Mouse (Mus musculus): ENCODE results near the gene Pfdn4.
A peak's percentile ranks its signal among the peaks of the same experiment; 100 is the strongest.

Gene Pfdn4

DNA sequence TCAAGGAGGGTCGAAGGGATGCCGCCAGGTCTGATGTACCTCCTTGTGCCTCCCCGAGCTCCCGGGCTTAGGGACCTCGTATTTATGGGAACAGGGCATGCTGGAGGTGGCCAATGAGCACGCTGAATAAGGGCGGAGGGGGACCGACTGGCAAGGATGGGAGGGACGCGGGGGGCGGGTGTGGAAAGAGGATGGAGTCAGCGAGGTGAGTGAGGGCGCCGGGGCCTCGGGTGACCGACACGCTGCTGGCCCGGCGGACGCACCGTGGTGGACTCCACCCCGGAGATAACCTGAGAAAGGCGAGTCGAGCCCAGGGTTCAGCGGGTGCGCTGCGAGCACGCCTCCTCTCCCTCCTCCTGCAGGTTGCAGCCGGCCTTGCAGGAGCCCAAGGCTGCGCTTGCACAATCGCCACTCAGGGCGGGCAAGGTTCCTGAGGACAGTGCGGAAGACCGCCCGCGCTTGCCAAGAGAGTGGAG, 901 bp downstream of the Pfdn4 start, which contains the start of gene Cyp24a1:
Gene Cyp24a1 (minus strand): TSS at position 55 of the 476 bp plus-strand sequence.
- no peak for DNase-seq (ENCODE audit: low read depth, low spot score)

DNA sequence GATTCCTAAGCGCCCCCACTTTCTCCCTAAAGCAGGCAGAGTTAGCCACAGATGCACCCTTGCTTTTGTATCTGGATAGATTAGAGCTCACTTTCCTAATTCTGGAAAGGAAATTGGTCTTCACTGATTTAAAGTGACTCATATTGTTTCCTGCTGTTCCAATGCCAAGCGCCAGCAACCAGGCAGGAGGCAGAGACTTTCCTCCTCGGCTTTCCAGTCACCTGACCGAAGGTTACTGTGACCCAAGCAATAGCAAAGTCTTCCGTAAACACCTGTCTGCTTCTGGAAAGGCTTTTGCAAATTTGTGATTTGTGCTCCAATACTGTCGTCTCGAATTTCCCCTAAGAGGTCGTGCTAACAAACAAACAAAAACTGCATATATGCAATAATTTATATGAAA, 1.8 kb downstream of the Pfdn4 start:
- DNase-seq (ENCODE audit: low read depth, low spot score) = no peak

- no peak for DNase-seq (ENCODE audit: low read depth, low spot score)
Observed at GRCm38 (mm10) chr2:170503343-170503742, 7.1 kb downstream of the Pfdn4 start.

DNA sequence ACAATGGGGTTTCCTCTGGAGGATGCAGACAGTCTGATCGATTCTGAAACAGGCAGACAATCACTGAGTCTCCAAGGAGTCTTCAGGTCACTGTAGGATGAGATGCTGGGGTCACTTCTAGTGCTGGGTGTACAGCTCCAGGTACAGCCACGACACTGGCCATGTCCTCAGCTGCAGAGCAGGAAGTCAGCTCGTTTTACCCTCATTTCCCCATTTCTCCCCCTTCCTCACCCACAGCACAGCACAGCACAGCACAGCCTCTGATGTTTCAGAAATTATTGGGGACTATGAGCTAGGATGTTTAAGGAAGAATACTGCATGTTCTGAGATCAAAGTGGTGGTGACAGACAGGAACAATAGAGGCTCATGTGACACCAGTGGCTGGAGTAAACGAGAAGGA, 7.8 kb downstream of the Pfdn4 start:
- DNase-seq (ENCODE audit: low read depth, low spot score) = no peak

- peak; percentile 71 for DNase-seq (ENCODE audit: low read depth, low spot score)
Observed at GRCm38 (mm10) chr2:170507734-170508133, 11.5 kb downstream of the Pfdn4 start.

- DNase-seq (ENCODE audit: low read depth, low spot score) = no peak
Observed at GRCm38 (mm10) chr2:170508821-170509220, 12.6 kb downstream of the Pfdn4 start.

DNA sequence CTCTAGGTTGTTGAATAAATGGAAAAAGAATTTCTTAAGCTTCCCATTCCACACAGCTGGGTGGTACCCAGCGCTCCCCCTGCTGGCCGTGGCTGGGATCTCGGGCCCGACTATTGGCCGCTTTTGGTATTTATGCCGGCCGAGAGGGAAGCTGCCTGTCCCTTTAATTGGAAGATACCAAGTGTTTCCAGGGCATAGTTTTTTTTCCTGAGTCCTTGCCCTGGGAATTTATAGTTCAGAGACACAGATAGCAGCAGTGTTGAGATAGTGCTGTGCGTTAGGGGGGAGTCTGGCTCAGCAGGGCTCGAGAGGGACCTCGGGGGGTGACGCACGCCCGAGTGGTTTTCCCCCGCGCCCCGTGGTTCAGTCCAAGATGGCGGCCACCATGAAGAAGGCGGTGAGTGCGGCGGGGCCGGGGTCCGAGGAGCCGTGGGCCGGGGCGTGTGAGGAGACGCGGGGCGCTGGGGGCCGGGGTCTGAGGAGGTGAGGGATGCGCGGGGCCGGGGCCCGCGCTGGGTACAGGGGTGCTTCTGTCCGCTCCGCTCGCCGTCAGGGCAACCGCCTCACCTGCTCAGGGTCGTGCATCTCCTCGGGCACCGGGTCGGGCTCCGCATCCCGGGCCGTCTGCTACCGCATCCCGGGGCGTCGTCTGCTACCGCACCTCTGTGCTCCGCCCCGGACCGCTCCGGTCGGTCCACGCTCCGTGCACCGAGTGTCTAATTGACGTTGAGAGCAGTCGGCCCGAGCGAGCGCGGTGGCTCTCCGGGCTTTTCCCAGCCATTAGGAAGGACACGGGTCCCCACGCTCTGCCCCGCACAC, 15.1 kb downstream of the Pfdn4 start:
- DNase-seq (ENCODE audit: low read depth, low spot score) = peak; percentile 69

DNA sequence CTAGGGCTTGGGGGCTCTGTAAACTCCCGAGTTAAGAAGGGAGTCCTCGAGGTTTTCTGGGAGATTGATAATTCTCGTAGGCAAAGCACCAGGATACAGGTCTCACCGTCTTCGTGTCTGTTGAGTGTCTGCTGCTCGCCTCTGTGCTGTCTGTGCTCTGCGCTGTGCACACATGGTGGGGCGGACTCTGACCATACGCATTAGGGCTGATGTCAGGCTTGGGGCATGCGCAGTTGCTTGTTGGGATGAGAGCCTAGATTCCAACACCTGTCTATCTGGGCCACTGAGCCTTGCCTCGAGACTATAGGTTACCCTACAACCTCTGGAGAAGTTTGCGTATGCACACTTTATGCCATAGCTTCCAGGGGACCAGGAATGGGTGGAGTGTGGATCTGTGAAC, 17.5 kb downstream of the Pfdn4 start:
- no peak for DNase-seq (ENCODE audit: low read depth, low spot score)

DNA sequence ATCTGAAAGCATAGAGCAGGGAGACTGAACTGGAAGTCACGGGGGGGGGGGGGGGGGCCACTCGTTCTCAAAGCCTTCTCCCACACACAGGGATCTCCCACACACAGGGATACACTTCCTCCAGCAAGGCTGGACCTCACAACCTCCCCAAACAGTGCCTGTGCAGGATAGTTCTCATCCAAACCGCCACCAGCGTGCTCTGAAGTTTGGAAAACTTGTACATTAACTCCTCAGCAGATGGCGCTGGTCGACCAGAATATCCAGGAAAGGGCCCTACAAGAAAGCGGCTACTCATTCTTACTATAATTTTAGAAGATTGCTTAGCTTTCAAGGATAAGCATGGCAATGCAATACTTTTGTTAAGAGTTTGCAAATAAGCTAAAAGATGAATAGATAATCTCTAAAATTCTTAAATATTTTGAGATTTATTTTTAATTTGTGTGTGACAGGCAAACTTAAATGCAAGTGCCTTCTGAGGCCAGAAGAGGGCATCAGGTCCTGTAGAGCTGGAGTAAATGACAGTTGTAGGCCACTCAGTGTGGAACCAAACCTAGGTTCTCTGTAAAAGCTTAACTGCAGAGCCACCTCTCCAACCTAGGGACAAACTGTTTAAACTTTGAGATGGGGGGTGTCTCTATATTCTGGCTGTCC, 24.2 kb downstream of the Pfdn4 start:
- DNase-seq (ENCODE audit: low read depth, low spot score) = no peak

GRCm38 (mm10) chr2:170526513-170526912, 30.3 kb downstream of the Pfdn4 start:
- no peak for DNase-seq (ENCODE audit: low read depth, low spot score)

DNA sequence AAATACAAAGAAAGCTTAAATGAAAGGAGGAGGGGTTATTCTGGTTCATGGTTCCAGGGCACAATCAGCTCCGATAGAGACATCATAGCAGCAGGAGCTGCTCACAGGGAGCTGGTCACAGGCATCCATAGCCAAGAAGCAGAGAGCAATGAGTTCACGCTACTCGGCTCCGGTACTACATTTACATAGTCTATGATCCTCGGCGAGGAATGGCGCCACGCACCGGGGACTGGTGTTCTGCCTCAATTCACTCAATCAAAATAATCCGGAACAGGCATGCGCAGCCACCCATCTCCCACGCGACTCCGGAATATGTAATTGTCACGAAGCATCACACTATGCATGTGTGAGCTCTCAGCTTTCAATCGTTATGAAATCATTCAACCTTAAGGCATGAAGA, 31.8 kb downstream of the Pfdn4 start:
- DNase-seq (ENCODE audit: low read depth, low spot score) = no peak

GRCm38 (mm10) chr2:170529766-170530165, 33.5 kb downstream of the Pfdn4 start:
- DNase-seq (ENCODE audit: low read depth, low spot score) = no peak

DNA sequence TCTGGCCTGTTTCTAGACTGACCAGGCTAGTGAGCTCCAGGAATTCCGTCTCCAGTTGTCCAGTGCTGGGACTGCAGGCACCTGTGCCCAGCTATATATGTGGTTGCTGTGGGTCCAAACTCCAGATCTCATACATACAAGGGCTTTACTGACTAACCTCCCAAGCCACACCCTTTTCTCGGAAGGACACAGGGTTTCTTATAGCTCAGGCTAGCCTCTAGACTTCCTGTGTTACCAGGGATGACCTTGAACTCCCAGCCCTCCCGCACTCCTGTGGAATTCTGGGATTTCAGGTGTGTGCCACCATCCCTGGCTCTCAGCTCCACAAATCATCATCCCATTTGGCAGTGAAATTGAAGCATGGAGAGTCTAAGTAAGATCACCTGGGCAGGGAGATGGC, 34.0 kb downstream of the Pfdn4 start:
- DNase-seq (ENCODE audit: low read depth, low spot score) = no peak

DNA sequence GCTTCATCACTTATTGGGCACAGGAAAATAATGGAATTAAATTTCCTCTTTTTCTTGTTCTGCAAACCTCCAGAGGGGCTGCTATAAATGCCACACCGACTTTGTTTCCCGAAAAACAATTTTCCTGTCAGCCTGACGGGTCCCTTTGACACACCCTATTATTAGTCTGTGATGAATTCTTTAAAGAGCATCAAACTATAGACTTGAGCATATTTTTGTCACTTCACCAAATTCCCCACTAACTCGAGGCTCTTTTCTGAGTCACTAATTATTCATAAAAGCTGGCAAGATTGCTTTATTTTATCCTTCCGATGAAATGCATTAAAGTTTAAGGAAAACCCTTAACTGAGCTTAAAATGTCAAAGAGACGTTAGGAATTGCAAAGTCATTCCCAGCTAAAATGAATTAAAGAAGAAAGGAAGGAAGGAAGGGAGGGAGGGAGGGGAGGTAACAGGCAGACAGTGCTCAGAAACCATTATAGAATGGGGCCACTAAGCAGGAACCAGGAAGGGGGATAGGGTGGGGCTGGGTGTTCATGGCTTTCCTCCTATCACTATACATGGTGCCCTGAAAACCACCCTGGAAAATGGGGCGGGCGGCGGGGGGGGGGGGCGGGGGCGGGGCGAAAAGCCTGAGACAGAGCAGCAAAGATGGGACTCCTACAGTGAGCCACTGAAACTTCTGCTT, 38.0 kb downstream of the Pfdn4 start:
- no peak for DNase-seq (ENCODE audit: low read depth, low spot score)

DNA sequence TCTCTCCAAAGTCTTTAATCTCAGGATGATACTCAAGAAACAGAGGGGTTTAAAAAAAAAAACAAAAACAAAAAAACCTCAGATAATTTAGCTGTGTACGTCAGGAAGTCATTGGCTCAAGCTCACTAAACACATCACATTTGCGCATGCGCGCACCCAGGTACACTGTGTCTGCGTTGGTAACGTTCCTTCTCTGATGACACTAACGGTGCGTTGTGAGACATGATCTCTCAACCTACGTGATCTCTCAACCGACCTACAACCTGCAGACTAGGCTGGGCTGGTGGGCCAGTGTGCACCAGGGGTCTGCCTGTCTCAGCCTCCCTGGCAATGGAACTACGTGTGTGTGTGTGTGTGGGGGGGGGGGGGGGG, 38.6 kb downstream of the Pfdn4 start:
- DNase-seq (ENCODE audit: low read depth, low spot score) = no peak

GRCm38 (mm10) chr2:170535841-170536240, 39.6 kb downstream of the Pfdn4 start:
- DNase-seq (ENCODE audit: low read depth, low spot score) = no peak

- DNase-seq (ENCODE audit: low read depth, low spot score) = no peak
Observed at GRCm38 (mm10) chr2:170539211-170539610, 43.0 kb downstream of the Pfdn4 start.

DNA sequence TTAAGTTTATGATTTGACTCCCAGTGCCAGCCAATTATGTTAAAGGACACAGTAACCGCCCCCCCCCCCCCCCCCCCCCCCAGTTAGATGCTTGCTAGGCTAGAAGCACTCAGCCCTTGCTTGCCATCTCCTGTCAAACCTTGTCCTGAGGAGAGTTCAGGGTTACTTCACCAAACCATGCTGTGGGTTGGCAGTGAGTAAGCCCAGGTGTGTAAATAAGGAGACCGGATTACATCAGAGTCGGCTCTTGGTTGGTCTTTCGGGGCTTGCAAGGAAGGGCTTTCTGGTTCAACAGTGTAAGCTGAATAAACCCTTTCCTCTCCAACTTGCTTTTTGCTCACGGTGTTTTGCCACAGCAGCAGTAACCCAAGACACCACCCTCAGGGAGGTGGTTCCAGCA, 47.4 kb downstream of the Pfdn4 start:
- no peak for DNase-seq (ENCODE audit: low read depth, low spot score)

DNA sequence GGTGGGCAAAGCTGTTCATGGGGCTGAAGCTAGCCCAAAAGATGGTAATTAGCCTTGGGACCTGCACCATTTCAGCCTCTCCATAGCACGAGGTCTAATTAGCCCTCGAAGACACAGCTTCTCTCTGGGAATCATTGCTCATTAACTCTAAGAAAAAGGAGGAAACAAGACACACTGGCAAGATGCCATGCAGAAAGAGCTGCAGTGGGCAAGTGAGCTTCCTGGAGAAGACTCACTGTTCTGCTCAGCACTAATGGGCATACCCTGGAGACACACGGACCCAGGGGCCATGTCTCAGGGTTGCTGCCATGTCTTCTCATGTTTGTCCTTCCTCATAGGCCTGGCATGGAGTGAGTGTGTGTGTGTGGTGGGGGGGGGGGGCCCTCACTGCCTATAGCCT, 47.9 kb downstream of the Pfdn4 start:
- no peak for DNase-seq (ENCODE audit: low read depth, low spot score)

GRCm38 (mm10) chr2:170544950-170545349, 48.7 kb downstream of the Pfdn4 start:
- no peak for DNase-seq (ENCODE audit: low read depth, low spot score)

DNA sequence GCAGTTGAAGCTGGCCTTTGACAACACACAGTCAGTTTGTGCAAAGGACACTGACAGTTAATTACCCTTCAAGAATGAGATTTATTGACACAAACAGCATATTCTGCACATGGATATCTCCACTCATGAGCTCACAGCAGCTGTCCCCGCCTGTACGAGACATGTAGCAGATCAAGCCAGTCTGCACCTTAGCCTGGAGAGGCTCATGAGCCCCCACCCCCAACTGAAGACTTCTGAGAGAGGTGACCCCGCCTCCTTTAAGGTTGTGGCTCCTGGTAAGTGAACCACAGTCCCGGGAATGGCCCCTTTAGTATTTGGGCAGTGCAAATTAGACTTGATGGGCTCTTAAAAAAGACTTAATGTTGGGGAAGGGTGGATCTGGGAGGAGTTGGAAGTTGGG, 49.5 kb downstream of the Pfdn4 start:
- no peak for DNase-seq (ENCODE audit: low read depth, low spot score)

GRCm38 (mm10) chr2:170547526-170547925, 51.3 kb downstream of the Pfdn4 start:
- no peak for DNase-seq (ENCODE audit: low read depth, low spot score)

GRCm38 (mm10) chr2:170548046-170548445, 51.8 kb downstream of the Pfdn4 start:
- DNase-seq (ENCODE audit: low read depth, low spot score) = no peak
